Mouse (Mus musculus) cortical plate, adult 2 months (tissue): ENCODE measurements around the gene Slc16a10. TPM values are rescaled to one million over a fixed set of nuclear protein-coding genes. Genes with fewer than 3 reads are reported as not detected.

ENCODE experiments used
- H3K27ac ChIP-seq: fragments of 200-500 bp; 2 replicates; pipeline ENCODE4 v1.5.1; 2012; ENCODE audit warnings: low read length, control low read depth, inconsistent platforms; ENCODE audit not compliant: insufficient read depth
- H3K4me1 ChIP-seq: fragments of 200-500 bp; 2 replicates; pipeline ENCODE4 v1.6.1; 2011; ENCODE audit warnings: low read length; ENCODE audit not compliant: control insufficient read depth, insufficient read depth
- H3K4me3 ChIP-seq: fragments of 200-500 bp; 2 replicates; pipeline ENCODE4 v1.5.1; 2011; ENCODE audit warnings: mild to moderate bottlenecking, low read length, control low read depth; ENCODE audit not compliant: insufficient read depth
- CTCF ChIP-seq: fragments of 200-500 bp; IDR thresholded peaks from 2 replicates; pipeline ENCODE4 v1.5.1; 2011; ENCODE audit warnings: mild to moderate bottlenecking, control low read depth, low read length; ENCODE audit not compliant: insufficient read depth; ENCODE audit errors: extremely low read depth
- POLR2A ChIP-seq: fragments of 200-500 bp; IDR thresholded peaks from 2 replicates; pipeline ENCODE4 v1.6.1; 2011; ENCODE audit warnings: mild to moderate bottlenecking, low read length, control low read depth; ENCODE audit not compliant: insufficient read depth; ENCODE audit errors: extremely low read depth
- polyA plus RNA-seq: library from polyadenylated mRNA; depleted of rRNA; stranded (reverse); fragments of >200 nt; gene quantifications from 2 replicates; pipeline ENCODE4 v1.2.3, GENCODE M21; 2012

Slc16a10 gene
- polyA plus RNA-seq, 1 experiment, result 3.0 TPM

- H3K4me3 ChIP-seq, result no peak overlapping the region
- H3K4me1 ChIP-seq, result peaks cover 1% of the 10 kb centered on the region; the same call in 1 of the 2 replicates
- H3K27ac ChIP-seq, result no peak overlapping the region
- TF ChIP-seq CTCF (no peak), POLR2A (no peak)
These were observed 18.0 kb downstream of the Slc16a10 start for GRCm38 (mm10) chr10:40124096-40124495.

GRCm38 (mm10) chr10:40119466-40119865, 22.6 kb downstream of the Slc16a10 start:
- H3K4me3 ChIP-seq, result no peak overlapping the region
- H3K27ac ChIP-seq, result no peak overlapping the region
- TF ChIP-seq POLR2A (no peak), CTCF (no peak)
- H3K4me1 ChIP-seq, result no peaks in the 10 kb centered on the region

GRCm38 (mm10) chr10:40118743-40119387, 23.2 kb downstream of the Slc16a10 start:
- TF ChIP-seq POLR2A (no peak), CTCF (no peak)
- no peak overlapping the region for H3K4me3 ChIP-seq
- H3K27ac ChIP-seq, result no peak overlapping the region
- no peaks in the 10 kb centered on the region for H3K4me1 ChIP-seq

- no peak for TF ChIP-seq POLR2A
- no peak for TF ChIP-seq CTCF
- 0 out of 2 replicates have a peak, but pooled peaks cover 2% of the 10 kb centered on the region for H3K4me1 ChIP-seq
- no peak overlapping the region for H3K4me3 ChIP-seq
- H3K27ac ChIP-seq, result no peak overlapping the region
These were observed 28.5 kb downstream of the Slc16a10 start for GRCm38 (mm10) chr10:40113517-40114085.

GRCm38 (mm10) chr10:40112256-40112655, 29.8 kb downstream of the Slc16a10 start:
- Histone ChIP-seq H3K4me1 (peaks cover 9% of the 10 kb centered on the region), H3K4me3 (no peak overlapping the region), H3K27ac (no peak overlapping the region)
- TF ChIP-seq POLR2A (no peak), CTCF (no peak)

DNA sequence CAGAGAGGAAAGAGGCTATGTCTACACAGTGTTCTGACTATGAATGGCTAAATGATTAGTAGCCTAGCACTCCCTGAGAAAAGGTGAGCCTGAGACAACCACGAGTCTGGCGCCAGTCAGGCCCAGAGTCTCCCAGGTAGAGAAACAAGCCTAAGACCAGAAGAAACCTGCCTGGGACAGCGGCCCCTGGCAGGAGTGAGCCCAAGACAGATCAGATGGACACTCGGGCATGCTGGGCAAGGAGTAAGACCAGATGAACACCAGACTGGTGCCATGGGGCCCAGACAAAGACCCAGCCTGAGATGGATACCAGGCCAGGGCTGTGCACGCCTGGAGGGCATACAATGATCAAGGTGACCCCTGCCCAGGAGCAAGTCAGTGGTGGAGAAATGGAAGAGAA, 32.5 kb downstream of the Slc16a10 start:
- no peak for TF ChIP-seq POLR2A
- TF ChIP-seq CTCF, result no peak
- H3K4me3 ChIP-seq, result no peak overlapping the region
- H3K4me1 ChIP-seq, result peaks cover 9% of the 10 kb centered on the region
- H3K27ac ChIP-seq, result no peak overlapping the region

DNA sequence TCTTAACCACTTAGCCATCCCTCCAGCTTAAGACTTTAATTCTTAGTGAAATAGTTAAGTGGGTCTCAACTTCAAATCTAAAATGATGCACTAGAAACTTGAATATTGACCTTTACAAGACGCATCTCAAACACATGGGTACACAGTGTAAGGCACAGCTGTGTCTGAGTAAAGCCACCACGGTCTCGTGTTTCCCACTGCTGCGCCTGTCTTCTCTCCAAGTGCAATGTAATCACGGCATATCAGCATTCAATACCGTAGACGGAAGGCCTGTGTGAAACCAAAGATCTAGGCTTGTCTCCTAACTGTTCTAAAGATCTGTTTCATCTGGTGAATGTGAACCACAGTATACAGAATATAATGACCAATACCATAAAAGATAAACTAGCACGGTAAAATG, 33.1 kb downstream of the Slc16a10 start:
- TF ChIP-seq CTCF (no peak), POLR2A (no peak)
- Histone ChIP-seq H3K4me1 (peaks cover 9% of the 10 kb centered on the region), H3K4me3 (no peak overlapping the region), H3K27ac (no peak overlapping the region)

- Histone ChIP-seq H3K27ac (no peak overlapping the region), H3K4me3 (no peak overlapping the region), H3K4me1 (peaks cover 8% of the 10 kb centered on the region)
- no peak for TF ChIP-seq CTCF
- TF ChIP-seq POLR2A, result no peak
These were observed 34.1 kb downstream of the Slc16a10 start for GRCm38 (mm10) chr10:40107995-40108394.

- peaks cover 7% of the 10 kb centered on the region for H3K4me1 ChIP-seq
- no peak overlapping the region for H3K27ac ChIP-seq
- TF ChIP-seq POLR2A (no peak), CTCF (no peak)
- no peak overlapping the region for H3K4me3 ChIP-seq
These were observed 36.9 kb downstream of the Slc16a10 start for GRCm38 (mm10) chr10:40105174-40105573.

DNA sequence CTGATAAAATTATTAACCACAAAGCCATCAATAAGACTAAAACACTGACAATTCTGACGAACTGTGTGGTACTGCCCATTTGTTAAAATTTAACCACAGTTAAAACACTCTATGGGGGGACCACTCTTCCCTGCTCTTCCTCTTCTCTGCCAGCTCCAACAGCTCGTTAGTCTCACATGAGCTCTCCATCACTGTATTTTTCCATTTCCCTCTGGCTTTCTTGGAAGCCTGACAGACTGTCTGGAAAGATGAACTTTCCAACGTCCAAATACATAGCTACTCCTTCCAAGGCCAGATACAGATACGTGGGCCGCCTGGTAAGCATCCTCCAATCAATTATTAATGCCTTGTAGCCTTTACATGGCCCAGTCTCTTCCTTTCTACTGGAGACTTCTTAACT, 38.3 kb downstream of the Slc16a10 start:
- Histone ChIP-seq H3K27ac (no peak overlapping the region), H3K4me1 (peaks cover 10% of the 10 kb centered on the region), H3K4me3 (no peak overlapping the region)
- TF ChIP-seq CTCF, result no peak
- no peak for TF ChIP-seq POLR2A
